Mouse (Mus musculus) neural tube, embryonic 12.5 days (tissue): ENCODE measurements around the gene Crebzf. TPM values are rescaled to one million over a fixed set of nuclear protein-coding genes. Genes with fewer than 3 reads are reported as not detected.

ENCODE experiments used
- ATAC-seq: fragments of 200-750 bp; cut with Nextera tagmentation; 2 replicates; pipeline ENCODE4 v1.8.0; 2017; ENCODE audit warnings: low read depth, mild to moderate bottlenecking, moderate TSS enrichment, moderate library complexity; ENCODE audit not compliant: low FRiP score
- H3K27ac ChIP-seq: fragments of 300-500 bp; sonication (generic); 2 replicates; pipeline ENCODE4 v1.5.1; 2016
- H3K27me3 ChIP-seq: fragments of 300-500 bp; sonication (generic); replicated peaks from 2 replicates; pipeline ENCODE4 v1.6.1; 2016; ENCODE audit warnings: mild to moderate bottlenecking
- H3K36me3 ChIP-seq: fragments of 300-500 bp; sonication (generic); 2 replicates; pipeline ENCODE4 v1.6.1; 2016; ENCODE audit warnings: mild to moderate bottlenecking
- H3K4me1 ChIP-seq: fragments of 300-500 bp; sonication (generic); 2 replicates; pipeline ENCODE4 v1.6.1; 2016
- H3K4me2 ChIP-seq: fragments of 300-500 bp; sonication (generic); replicated peaks from 2 replicates; pipeline ENCODE4 v1.6.1; 2016; ENCODE audit warnings: mild to moderate bottlenecking
- H3K4me3 ChIP-seq: fragments of 300-500 bp; sonication (generic); 2 replicates; pipeline ENCODE4 v1.5.1; 2016
- H3K9ac ChIP-seq: fragments of 300-500 bp; sonication (generic); 2 replicates; pipeline ENCODE4 v1.6.1; 2016; ENCODE audit warnings: mild to moderate bottlenecking
- H3K9me3 ChIP-seq: fragments of 300-500 bp; sonication (generic); 2 replicates; pipeline ENCODE4 v1.6.1; 2016; ENCODE audit warnings: mild to moderate bottlenecking
- WGBS: fragments of 180-500 bp; shearing (Covaris S2); methylation state at CpG from one replicate; pipeline ENCODE4 v1.1.7; 2016; 5-methylcytosine and 5-hydroxymethylcytosine counted together
- polyA plus RNA-seq: library from polyadenylated mRNA; unstranded; fragments of >200 nt; fragmentation: Nextera tagmentation; extraction: Ambion mirVana; gene quantifications from 2 replicates; pipeline ENCODE4 v1.2.1, GENCODE M21; 2016

Crebzf gene
- polyA plus RNA-seq, 1 experiment from 2014 or later = 64.9 TPM

GRCm38 (mm10) chr7:90456149-90456844 lies 13.8 kb downstream of the Crebzf start:
- Histone ChIP-seq H3K4me2 (peak overlapping the region; percentile 64), H3K4me1 (peaks cover 8% of the 10 kb centered on the region), H3K27ac (no peak overlapping the region), H3K4me3 (peak overlapping the region; percentile 74), H3K9me3 (no peaks in the 10 kb centered on the region), H3K27me3 (no peaks in the 10 kb centered on the region), H3K9ac (peak overlapping the region; percentile 79), H3K36me3 (peaks cover 21% of the 10 kb centered on the region)
- ATAC-seq = no peak
- WGBS = 29% methylated on average over 7 of the region's 7 CpGs

GRCm38 (mm10) chr7:90456845-90457468 lies 14.4 kb downstream of the Crebzf start, which contains the start of gene Tmem126a:
Gene Tmem126a, minus strand, starts transcription at chr7:90457229.
- H3K36me3 ChIP-seq = peaks cover 15% of the 10 kb centered on the region
- peaks cover 8% of the 10 kb centered on the region for H3K4me1 ChIP-seq
- no peaks in the 10 kb centered on the region for H3K9me3 ChIP-seq
- peak within 1 kb of the TSS; percentile 64 for H3K4me2 ChIP-seq
- H3K27ac ChIP-seq = peak within 1 kb of the TSS; percentile 72
- H3K27me3 ChIP-seq = no peaks in the 10 kb centered on the region
- peak within 1 kb of the TSS; percentile 79 for H3K9ac ChIP-seq
- peak within 1 kb of the TSS; percentile 74 for H3K4me3 ChIP-seq
- ATAC-seq = peak; percentile 99
- WGBS = under 1% methylated on average over 41 of the region's 41 CpGs

- H3K36me3 ChIP-seq = peaks cover 12% of the 10 kb centered on the region
- ATAC-seq = peak; percentile 81
- 19% methylated on average over 10 of the region's 10 CpGs for WGBS
- peak overlapping the region; percentile 74 for H3K4me3 ChIP-seq
- peak overlapping the region; percentile 72 for H3K27ac ChIP-seq
- H3K4me1 ChIP-seq = peaks cover 8% of the 10 kb centered on the region
- peak overlapping the region; percentile 64 for H3K4me2 ChIP-seq
- no peaks in the 10 kb centered on the region for H3K27me3 ChIP-seq
- peak overlapping the region; percentile 79 for H3K9ac ChIP-seq
- no peaks in the 10 kb centered on the region for H3K9me3 ChIP-seq
These were observed 15.0 kb downstream of the Crebzf start for GRCm38 (mm10) chr7:90457517-90457916.

- Histone ChIP-seq H3K4me2 (no peak overlapping the region), H3K9ac (no peak overlapping the region), H3K4me1 (peaks cover 8% of the 10 kb centered on the region), H3K27me3 (no peaks in the 10 kb centered on the region), H3K4me3 (no peak overlapping the region), H3K9me3 (no peaks in the 10 kb centered on the region), H3K36me3 (no peaks in the 10 kb centered on the region), H3K27ac (no peak overlapping the region)
- no peak for ATAC-seq
- 58% methylated on average over 10 of the region's 10 CpGs for WGBS
These were observed 17.8 kb downstream of the Crebzf start for GRCm38 (mm10) chr7:90460330-90460729.

- H3K4me3 ChIP-seq = no peak overlapping the region
- 24% methylated on average over 14 of the region's 14 CpGs for WGBS
- peak overlapping the region; percentile 9; the same call in 1 of the 2 replicates for H3K4me2 ChIP-seq
- no peak overlapping the region for H3K27ac ChIP-seq
- no peaks in the 10 kb centered on the region for H3K27me3 ChIP-seq
- H3K9ac ChIP-seq = no peak overlapping the region
- ATAC-seq = no peak
- peaks cover 5% of the 10 kb centered on the region for H3K4me1 ChIP-seq
- no peaks in the 10 kb centered on the region for H3K36me3 ChIP-seq
- no peaks in the 10 kb centered on the region for H3K9me3 ChIP-seq
These were observed 18.4 kb downstream of the Crebzf start for GRCm38 (mm10) chr7:90460930-90461329.

- no peaks in the 10 kb centered on the region for H3K9me3 ChIP-seq
- no peak for ATAC-seq
- 94% methylated on average over 5 of the region's 5 CpGs for WGBS
- no peak overlapping the region for H3K9ac ChIP-seq
- H3K36me3 ChIP-seq = no peaks in the 10 kb centered on the region
- no peaks in the 10 kb centered on the region for H3K4me1 ChIP-seq
- H3K4me3 ChIP-seq = no peak overlapping the region
- no peak overlapping the region for H3K4me2 ChIP-seq
- no peaks in the 10 kb centered on the region for H3K27me3 ChIP-seq
- no peak overlapping the region for H3K27ac ChIP-seq
These were observed 18.9 kb downstream of the Crebzf start for GRCm38 (mm10) chr7:90461441-90461840.

GRCm38 (mm10) chr7:90473511-90473910 lies 31.0 kb downstream of the Crebzf start:
- Histone ChIP-seq H3K4me1 (peaks cover 12% of the 10 kb centered on the region), H3K4me3 (no peak overlapping the region), H3K4me2 (no peak overlapping the region), H3K27me3 (no peaks in the 10 kb centered on the region), H3K9me3 (no peaks in the 10 kb centered on the region), H3K27ac (no peak overlapping the region), H3K9ac (no peak overlapping the region), H3K36me3 (peaks cover 9% of the 10 kb centered on the region; the same call in 1 of the 2 replicates)
- no peak for ATAC-seq
- WGBS = 78% methylated on average over 2 of the region's 2 CpGs

GRCm38 (mm10) chr7:90475793-90476312 lies 33.3 kb downstream of the Crebzf start, which contains the start of gene Tmem126b:
Gene Tmem126b, minus strand, starts transcription at chr7:90476001.
- Histone ChIP-seq H3K27me3 (no peaks in the 10 kb centered on the region), H3K4me3 (peak within 1 kb of the TSS; percentile 62), H3K27ac (peak within 1 kb of the TSS; percentile 63; the same call in 1 of the 2 replicates), H3K9me3 (no peaks in the 10 kb centered on the region), H3K9ac (peak within 1 kb of the TSS; percentile 63), H3K4me2 (peak within 1 kb of the TSS; percentile 78), H3K36me3 (no peaks in the 10 kb centered on the region), H3K4me1 (peaks cover 12% of the 10 kb centered on the region)
- under 1% methylated on average over 36 of the region's 36 CpGs for WGBS
- peak; percentile 100 for ATAC-seq

GRCm38 (mm10) chr7:90476313-90477245 lies 34.0 kb downstream of the Crebzf start, which contains the start of gene Dlg2:
Gene Dlg2, plus strand, starts transcription at chr7:90476672.
- under 1% methylated on average over 32 of the region's 32 CpGs for WGBS
- peak; percentile 82 for ATAC-seq

GRCm38 (mm10) chr7:90482607-90483006 lies 40.1 kb downstream of the Crebzf start:
- Histone ChIP-seq H3K36me3 (no peaks in the 10 kb centered on the region), H3K4me1 (no peaks in the 10 kb centered on the region), H3K9ac (no peak overlapping the region), H3K4me3 (no peak overlapping the region), H3K9me3 (no peaks in the 10 kb centered on the region), H3K4me2 (no peak overlapping the region), H3K27ac (no peak overlapping the region), H3K27me3 (no peaks in the 10 kb centered on the region)
- 91% methylated on average over 2 of the region's 2 CpGs for WGBS
- no peak for ATAC-seq

More at GRCm38 (mm10) chr7:90476313-90477245, 34.0 kb downstream of the Crebzf start, which contains the start of gene Dlg2:
- H3K4me1 ChIP-seq = peaks cover 12% of the 10 kb centered on the region
- H3K9me3 ChIP-seq = no peaks in the 10 kb centered on the region
- no peaks in the 10 kb centered on the region for H3K36me3 ChIP-seq
- H3K4me2 ChIP-seq = peak within 1 kb of the TSS; percentile 78
- peak within 1 kb of the TSS; percentile 62 for H3K4me3 ChIP-seq
- peak within 1 kb of the TSS; percentile 63 for H3K9ac ChIP-seq
- H3K27ac ChIP-seq = peak within 1 kb of the TSS; percentile 63; the same call in 1 of the 2 replicates
- H3K27me3 ChIP-seq = no peaks in the 10 kb centered on the region
